Comparison of ENCODE assay signal across 9 mouse cellular contexts in genomic region chr14:31129326-31130235, GRCm38 (mm10). TPM values are rescaled to one million over a fixed set of nuclear protein-coding genes. Genes with fewer than 3 reads are reported as not detected.
DNase-seq lines count a peak whose midpoint lies in the region; ATAC-seq and TF ChIP-seq lines count a peak whose summit lies in the region.
"Had no signal": no experiment of that assay in that cellular context is flagged by ENCODE, and none has a peak within 500 bp of the region (broad histone marks: within the 10 kb centered on the region; RNA-seq: fewer than 3 reads in every experiment).

No protein-coding gene starts in this region.

- peak overlapping the region; percentile 98 for H3K27ac ChIP-seq in forebrain, embryonic 10.5 days
- H3K27ac ChIP-seq in limb, embryonic 13.5 days, result peak overlapping the region; percentile 92
- no peak overlapping the region for H3K27ac ChIP-seq in small intestine, adult 2 months (ENCODE audit: insufficient read depth, low read depth, low read length)

- peak overlapping the region; percentile 98 for H3K4me3 ChIP-seq in forebrain, embryonic 10.5 days
- H3K4me3 ChIP-seq in limb, embryonic 13.5 days, result peak overlapping the region; percentile 73
- peak overlapping the region; percentile 58; the same call in 1 of the 2 replicates for H3K4me3 ChIP-seq in small intestine, adult 2 months (ENCODE audit: low read depth, low read length)

- WGBS in forebrain, embryonic 10.5 days, result 70% methylated on average over 15 of the region's 15 CpGs
- 69% methylated on average over 15 of the region's 15 CpGs for WGBS in limb, embryonic 13.5 days
- WGBS in small intestine, adult 2 months, result 55% methylated on average over 15 of the region's 15 CpGs

- TF ChIP-seq POLR2A in small intestine, adult 2 months (IDR thresholded peaks at IDR 0.05; ENCODE audit: low read depth, low read length), result no peak

- H3K9ac ChIP-seq in limb, embryonic 13.5 days, result no peak overlapping the region

- DNase-seq in embryo, embryonic 10.5 days (ENCODE audit: low spot score), result peak; percentile 29
- no peak for DNase-seq in embryo, embryonic 10 days (ENCODE audit: low spot score)
- DNase-seq in 3T3-L1 (ENCODE audit: low read depth, low spot score), result peak; percentile 7
- DNase-seq in forebrain, embryonic 10.5 days (ENCODE audit: extremely low spot score, low spot score), result peak; percentile 14
- DNase-seq in urinary bladder, adult 18-20 months (ENCODE audit: low spot score in 2 of 2), result no peak
- no peak for DNase-seq in frontal cortex, postnatal 14 days (ENCODE audit: low spot score in 2 of 2)

- ATAC-seq in limb, embryonic 13.5 days (ENCODE audit: low FRiP score, low read depth), result no peak

- no peak for TF ChIP-seq CTCF in small intestine, adult 2 months (IDR thresholded peaks at IDR 0.05; ENCODE audit: extremely low read depth, insufficient read length, insufficient replicate concordance, low read depth, low read length)

- H3K27me3 ChIP-seq in forebrain, embryonic 10.5 days (ENCODE audit: poor library complexity, severe bottlenecking), result no peaks in the 10 kb centered on the region
- no peaks in the 10 kb centered on the region for H3K27me3 ChIP-seq in limb, embryonic 13.5 days
- peaks cover 3% of the 10 kb centered on the region for H3K27me3 ChIP-seq in small intestine, adult 2 months (ENCODE audit: control insufficient read depth, insufficient read depth, low read length)
- H3K27me3 ChIP-seq: Patski had no signal

- peaks cover 48% of the 10 kb centered on the region for H3K36me3 ChIP-seq in forebrain, embryonic 10.5 days (replicated peaks)
- H3K36me3 ChIP-seq in limb, embryonic 13.5 days, result peaks cover 6% of the 10 kb centered on the region
- H3K36me3 ChIP-seq in small intestine, adult 2 months (ENCODE audit: control insufficient read depth, insufficient read depth, low read length), result no peaks in the 10 kb centered on the region

- peaks cover 78% of the 10 kb centered on the region for H3K4me1 ChIP-seq in forebrain, embryonic 10.5 days
- peaks cover 72% of the 10 kb centered on the region for H3K4me1 ChIP-seq in limb, embryonic 13.5 days
- H3K4me1 ChIP-seq in small intestine, adult 2 months (ENCODE audit: control insufficient read depth, insufficient read depth, insufficient read length, low read length), result peaks cover 11% of the 10 kb centered on the region

- no peaks in the 10 kb centered on the region for H3K9me3 ChIP-seq in forebrain, embryonic 10.5 days
- H3K9me3 ChIP-seq in limb, embryonic 13.5 days, result no peaks in the 10 kb centered on the region

- peak overlapping the region; percentile 96 for H3K4me2 ChIP-seq in limb, embryonic 13.5 days (replicated peaks)

RNA-seq across cellular contexts. Expression of gene Smim4, which starts 0.8 kb away (rescaled TPM):
- polyA plus RNA-seq in forebrain, embryonic 10.5 days (2016; fragmentation: Nextera tagmentation; extraction: Ambion mirVana), result 58.3 and 58.8 TPM in 2 replicates
- 68.5 and 70.1 TPM in 2 replicates for polyA plus RNA-seq in limb, embryonic 13.5 days (2015; fragmentation: Nextera tagmentation; extraction: Ambion mirVana)
- 22.8 and 37.3 TPM in 2 replicates for polyA plus RNA-seq in small intestine, adult 2 months (2012; rRNA removed)

RNA-seq across cellular contexts. Expression of gene Nt5dc2, which starts 1.3 kb away (rescaled TPM):
- 558 and 609 TPM in 2 replicates for polyA plus RNA-seq in forebrain, embryonic 10.5 days (2016; fragmentation: Nextera tagmentation; extraction: Ambion mirVana)
- polyA plus RNA-seq in limb, embryonic 13.5 days (2015; fragmentation: Nextera tagmentation; extraction: Ambion mirVana), result 341 and 354 TPM in 2 replicates
- polyA plus RNA-seq in small intestine, adult 2 months (2012; rRNA removed), result 9.0 and 13.0 TPM in 2 replicates

RNA-seq across cellular contexts. Expression of gene Stab1, which starts 38.9 kb away (rescaled TPM):
- 20.7 and 21.6 TPM in 2 replicates for polyA plus RNA-seq in forebrain, embryonic 10.5 days (2016; fragmentation: Nextera tagmentation; extraction: Ambion mirVana)
- 26.2 and 29.4 TPM in 2 replicates for polyA plus RNA-seq in limb, embryonic 13.5 days (2015; fragmentation: Nextera tagmentation; extraction: Ambion mirVana)
- 31.3 and 65.4 TPM in 2 replicates for polyA plus RNA-seq in small intestine, adult 2 months (2012; rRNA removed)

Comparison
In these comparisons a context has a peak if more than half of its experiments do, and no peak if none do; other contexts are left out.
1. DNase-seq: peak in embryo, embryonic 10.5 days (single experiment), 3T3-L1 (single experiment) and forebrain, embryonic 10.5 days (single experiment); none in embryo, embryonic 10 days (single experiment), urinary bladder, adult 18-20 months (0 of 2) and frontal cortex, postnatal 14 days (0 of 2).
2. RNA of gene Nt5dc2, which starts 1.3 kb away (polyA plus RNA-seq): 558 to 609 TPM in forebrain, embryonic 10.5 days and 341 to 354 TPM in limb, embryonic 13.5 days; 9.0 to 13.0 TPM in small intestine, adult 2 months; every median in the first group is over 10 times any median in the second.
3. Peak in every context shown above with its lines, with median percentiles within 50 percentile points of each other: H3K4me3 ChIP-seq.